Mouse (Mus musculus) CH12.LX (cell line): ENCODE measurements around the gene Zhx3. TPM values are rescaled to one million over a fixed set of nuclear protein-coding genes. Genes with fewer than 3 reads are reported as not detected.

ENCODE experiments used
- DNase-seq: peaks from one replicate; pipeline ENCODE4 v3.0.0-alpha.2; 2013; ENCODE audit errors: extremely low read depth
- H3K27ac ChIP-seq: 2 replicates; pipeline ENCODE4 v1.5.1; 2012; ENCODE audit warnings: low read depth, mild to moderate bottlenecking, control low read depth, moderate library complexity; ENCODE audit not compliant: insufficient read depth
- H3K27me3 ChIP-seq: replicated peaks from 2 replicates; pipeline ENCODE3; 2012; ENCODE audit warnings: inconsistent platforms
- H3K36me3 ChIP-seq, 2 experiments: replicated peaks in 1 of 2; 2 replicates each; pipeline versions ENCODE3 to v1.6.1; 2012; ENCODE audit warnings: inconsistent platforms in 1 of 2, low read length in 1 of 2, mild to moderate bottlenecking in 1 of 2, mixed read lengths in 1 of 2, moderate library complexity in 1 of 2; ENCODE audit not compliant: control insufficient read depth in 1 of 2, insufficient read depth in 1 of 2
- H3K4me1 ChIP-seq, 2 experiments: 2 replicates each; pipeline ENCODE4 v1.6.1; 2012; ENCODE audit warnings: inconsistent platforms in 1 of 2, moderate library complexity in 1 of 2; ENCODE audit not compliant: insufficient read depth in 2 of 2, control insufficient read depth in 1 of 2
- H3K4me2 ChIP-seq: 2 replicates; pipeline ENCODE4 v1.6.1; 2012; ENCODE audit warnings: low read depth, mild to moderate bottlenecking, control low read depth; ENCODE audit not compliant: poor library complexity, insufficient read depth, severe bottlenecking
- H3K4me3 ChIP-seq, 3 experiments: fragments of 150-350 bp in 1 of 3; sonication (generic) in 1 of 3; replicated peaks in 1 of 3; 2 replicates each; pipeline versions ENCODE3 to v1.5.1; 2011 to 2012; ENCODE audit warnings: low read depth in 2 of 3, low read length in 2 of 3, mild to moderate bottlenecking in 2 of 3, moderate library complexity in 2 of 3, control low read depth in 1 of 3, improper control_type of control experiment in 1 of 3, inconsistent platforms in 1 of 3, mixed read lengths in 1 of 3; ENCODE audit not compliant: poor library complexity in 1 of 3
- H3K79me2 ChIP-seq: replicated peaks from 2 replicates; pipeline ENCODE4 v1.6.1; 2012; ENCODE audit warnings: mild to moderate bottlenecking, moderate library complexity; ENCODE audit not compliant: control insufficient read depth, poor library complexity, insufficient read depth, severe bottlenecking; ENCODE audit errors: extremely low read depth
- H3K9ac ChIP-seq: 2 replicates; pipeline ENCODE4 v1.6.1; 2012; ENCODE audit warnings: low read depth, mild to moderate bottlenecking, control low read depth, moderate library complexity; ENCODE audit not compliant: insufficient read depth
- H3K9me3 ChIP-seq: replicated peaks from 2 replicates; pipeline ENCODE3; 2012; ENCODE audit warnings: low read length, inconsistent platforms, mixed read lengths
- BHLHE40 ChIP-seq: IDR thresholded peaks from 2 replicates; pipeline ENCODE4 v1.6.1; 2011; ENCODE audit warnings: mild to moderate bottlenecking, low read depth, low read length, improper control_type of control experiment
- CHD2 ChIP-seq: IDR thresholded peaks from 2 replicates; pipeline ENCODE4 v1.6.1; 2011; ENCODE audit warnings: low read length, improper control_type of control experiment
- E2F4 ChIP-seq: IDR thresholded peaks from 2 replicates; pipeline ENCODE4 v1.6.1; 2011; ENCODE audit warnings: low read depth, low read length, improper control_type of control experiment; ENCODE audit not compliant: insufficient replicate concordance
- HCFC1 ChIP-seq: IDR thresholded peaks from 2 replicates; pipeline ENCODE4 v1.6.1; 2012; ENCODE audit warnings: low read depth, mild to moderate bottlenecking, inconsistent platforms, low read length, improper control_type of control experiment
- MEF2A ChIP-seq: IDR thresholded peaks from 2 replicates; pipeline ENCODE4 v1.6.1; 2014; ENCODE audit warnings: low read depth, mild to moderate bottlenecking, inconsistent platforms, low read length, improper control_type of control experiment, borderline replicate concordance
- NELFE ChIP-seq: IDR thresholded peaks from 2 replicates; pipeline ENCODE4 v1.6.1; 2011; ENCODE audit warnings: low read depth, low read length, improper control_type of control experiment
- NRF1 ChIP-seq: IDR thresholded peaks from 2 replicates; pipeline ENCODE4 v1.6.1; 2014; ENCODE audit warnings: low read depth, mild to moderate bottlenecking, inconsistent platforms, low read length, improper control_type of control experiment, moderate library complexity
- POLR2AphosphoS2 ChIP-seq: IDR thresholded peaks from 2 replicates; pipeline ENCODE4 v1.6.1; 2011; ENCODE audit warnings: low read depth, low read length, improper control_type of control experiment
- RAD21 ChIP-seq: IDR thresholded peaks from 2 replicates; pipeline ENCODE4 v1.6.1; 2011; ENCODE audit warnings: low read depth, mild to moderate bottlenecking, low read length, improper control_type of control experiment, moderate library complexity
- TCF12 ChIP-seq: IDR thresholded peaks from 2 replicates; pipeline ENCODE4 v1.6.1; 2014; ENCODE audit warnings: low read depth, mild to moderate bottlenecking, inconsistent platforms, low read length, improper control_type of control experiment
- USF1 ChIP-seq: IDR thresholded peaks from 2 replicates; pipeline ENCODE4 v1.6.1; 2014; ENCODE audit warnings: low read depth, mild to moderate bottlenecking, inconsistent platforms, low read length, improper control_type of control experiment
- USF2 ChIP-seq: conservative IDR thresholded peaks from 2 replicates; pipeline ENCODE4 v1.6.1; 2011; ENCODE audit warnings: low read depth, low read length, improper control_type of control experiment
- ZKSCAN1 ChIP-seq: IDR thresholded peaks from 2 replicates; pipeline ENCODE4 v1.6.1; 2012; ENCODE audit warnings: low read depth, inconsistent platforms, low read length, improper control_type of control experiment, borderline replicate concordance
- ZMIZ1 ChIP-seq: IDR thresholded peaks from 2 replicates; pipeline ENCODE4 v1.6.1; 2012; ENCODE audit warnings: low read depth, mild to moderate bottlenecking, inconsistent platforms, low read length, improper control_type of control experiment
- dilution Hi-C: fragments of 300-500 bp; cut with MboI; formaldehyde crosslinking; loops from 2 replicates; pipeline ENCODE4 v1.14.3; 2020; ENCODE audit warnings: low sequenced_read_pairs; ENCODE audit not compliant: extremely low pct_unique_long_range_greater_than_20kb, extremely low pct_ligation_motif_present
- in situ Hi-C: fragments of 300-500 bp; cut with MboI; formaldehyde crosslinking; loops from 3 replicates; pipeline ENCODE4 v1.14.3; 2019; ENCODE audit warnings: low sequenced_read_pairs, low pct_ligation_motif_present, low pct_unique_long_range_greater_than_20kb, mixed read lengths
- polyA plus RNA-seq: library from polyadenylated mRNA; unstranded; fragments of >175 nt; gene quantifications from 2 replicates; pipeline ENCODE4 v1.2.1, GENCODE M21; 2012; ENCODE audit warnings: low read depth; ENCODE audit not compliant: insufficient read length
- total RNA-seq, 2 experiments: library from RNA; depleted of rRNA; stranded (reverse); fragments of 300-350 nt in 1 of 2; fragments of >200 nt in 1 of 2; gene quantifications; 2 replicates each; pipeline ENCODE4 v1.2.3; 2012 to 2014

Gene Zhx3
- total and polyA plus RNA-seq, 3 experiments, result 1.3 to 4.2 (median 2.6) TPM

GRCm38 (mm10) chr2:160745497-160745896 lies 127.3 kb downstream of the Zhx3 start:
- Histone ChIP-seq H3K9me3 (peaks cover 2% of the 10 kb centered on the region), H3K4me1 (peaks cover 15 to 59% of the 10 kb centered on the region in 2 experiments), H3K4me2 (no peak overlapping the region), H3K27ac (no peak overlapping the region), H3K9ac (no peak overlapping the region), H3K4me3 (no peak overlapping the region), H3K79me2 (no peaks in the 10 kb centered on the region), H3K27me3 (no peaks in the 10 kb centered on the region), H3K36me3 (peaks cover 12 to 55% of the 10 kb centered on the region in 2 experiments)
- dilution Hi-C loops, result no loop called here
- no peak for TF ChIP-seq HCFC1
- no peak for DNase-seq
- in situ Hi-C loops, result no loop called here

GRCm38 (mm10) chr2:160744823-160745210 lies 128.0 kb downstream of the Zhx3 start:
- dilution Hi-C loops, result no loop called here
- peaks cover 17 to 66% of the 10 kb centered on the region in 2 experiments for H3K4me1 ChIP-seq
- H3K36me3 ChIP-seq, result peaks cover 12 to 50% of the 10 kb centered on the region in 2 experiments
- no peaks in the 10 kb centered on the region for H3K27me3 ChIP-seq
- H3K9me3 ChIP-seq, result peaks cover 2% of the 10 kb centered on the region
- H3K4me3 ChIP-seq, result no peak overlapping the region
- no peak for TF ChIP-seq NELFE
- TF ChIP-seq BHLHE40, result no peak
- TF ChIP-seq MEF2A, result no peak
- no peak for TF ChIP-seq ZMIZ1
- TF ChIP-seq E2F4, result no peak
- no peak for TF ChIP-seq ZKSCAN1
- TF ChIP-seq TCF12, result no peak
- TF ChIP-seq CHD2, result no peak
- TF ChIP-seq POLR2AphosphoS2, result no peak
- TF ChIP-seq RAD21, result no peak
- no peak for TF ChIP-seq USF2
- no peak for TF ChIP-seq NRF1
- TF ChIP-seq USF1, result no peak
- no peak overlapping the region for H3K4me2 ChIP-seq
- in situ Hi-C loops, result no loop called here
- no peak overlapping the region for H3K27ac ChIP-seq
- H3K79me2 ChIP-seq, result no peaks in the 10 kb centered on the region
- no peak for DNase-seq
- H3K9ac ChIP-seq, result no peak overlapping the region
